Comparison of ENCODE assay signal across 20 mouse cellular contexts in the genomic region with DNA sequence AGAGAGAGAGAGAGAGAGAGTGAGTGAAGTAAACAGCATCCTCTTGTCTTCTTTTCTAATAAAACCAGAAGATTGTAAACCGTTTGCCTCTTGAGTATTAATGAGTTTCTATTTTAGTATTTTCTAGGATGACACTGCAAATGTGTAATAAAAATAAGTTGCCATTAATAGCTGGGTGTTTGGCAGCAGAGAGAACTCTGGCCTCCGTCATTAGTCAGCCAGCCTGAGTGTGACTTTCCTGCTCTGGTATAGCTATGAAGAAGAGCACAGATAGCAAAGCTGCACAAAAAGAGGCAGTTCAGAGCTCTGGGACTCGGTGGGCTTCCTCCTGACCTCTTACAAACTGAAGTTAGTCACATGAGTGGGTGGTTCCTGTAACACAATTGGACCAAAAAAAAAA. TPM values are rescaled to one million over a fixed set of nuclear protein-coding genes. Genes with fewer than 3 reads are reported as not detected.
DNase-seq lines count a peak whose midpoint lies in the region; ATAC-seq and TF ChIP-seq lines count a peak whose summit lies in the region.
"Had no signal": no experiment of that assay in that cellular context is flagged by ENCODE, and none has a peak within 500 bp of the region (broad histone marks: within the 10 kb centered on the region; RNA-seq: fewer than 3 reads in every experiment).

No protein-coding gene starts in this region.

- intact Hi-C loops in heart, adult 2 months (cut with DNase I) = no loop called here
- intact Hi-C loops in heart, postnatal 25 days (cut with DNase I) = no loop called here

- H3K36me3 ChIP-seq in heart, adult 2 months (ENCODE audit: control insufficient read depth, insufficient read depth, low read length) = peaks cover 4% of the 10 kb centered on the region
- H3K36me3 ChIP-seq in heart, embryonic 14.5 days (ENCODE audit: control insufficient read depth, insufficient read depth, low read length) = no peaks in the 10 kb centered on the region
- no peaks in the 10 kb centered on the region for H3K36me3 ChIP-seq in kidney, embryonic 16.5 days (ENCODE audit: insufficient read depth, low read length)
- H3K36me3 ChIP-seq: forebrain, embryonic 12.5 days; limb, embryonic 13.5 days had no signal

- no peaks in the 10 kb centered on the region for H3K9me3 ChIP-seq in heart, embryonic 14.5 days (ENCODE audit: control insufficient read depth, low read length)
- H3K9me3 ChIP-seq in kidney, embryonic 16.5 days (ENCODE audit: low read length) = no peaks in the 10 kb centered on the region
- H3K9me3 ChIP-seq: forebrain, embryonic 12.5 days; limb, embryonic 13.5 days had no signal

- H3K4me3 ChIP-seq in heart, adult 2 months = no peak overlapping the region
- H3K4me3 ChIP-seq in heart, embryonic 14.5 days (ENCODE audit: control insufficient read depth in 1 of 2, insufficient read depth in 1 of 2, low read depth in 1 of 2, low read length in 2 of 2) = no peak overlapping the region
- H3K4me3 ChIP-seq in kidney, embryonic 16.5 days (ENCODE audit: low read length) = no peak overlapping the region
- H3K4me3 ChIP-seq: forebrain, embryonic 12.5 days; limb, embryonic 13.5 days had no signal

- peak; percentile 36 for DNase-seq in cerebellum, adult 9-11 months
- DNase-seq in cerebellum, postnatal 10 days = no peak
- peak; percentile 29 to 42 for DNase-seq in heart, adult 2 months
- no peak for DNase-seq in heart, postnatal 25 days (ENCODE audit: low spot score)
- DNase-seq in spleen, postnatal 10 days (ENCODE audit: low spot score in 2 of 2) = no peak
- DNase-seq: adrenal gland, postnatal 14 days; B cell, adult 2 months; kidney, adult 11 months; kidney, postnatal 10 days; midbrain, embryonic 14.5 days; retina, postnatal 1 day; right cerebral cortex, postnatal 4 days; thymus, postnatal 36 days had no signal

- WGBS in heart, adult 2 months = 8% methylated on average over 3 of the region's 3 CpGs
- 15% methylated on average over 3 of the region's 3 CpGs for WGBS in heart, embryonic 14.5 days
- WGBS in kidney, embryonic 16.5 days = 63% methylated on average over 3 of the region's 3 CpGs

- H3K4me1 ChIP-seq in heart, adult 2 months (ENCODE audit: control insufficient read depth, insufficient read depth, low read length) = peaks cover 6% of the 10 kb centered on the region
- peaks cover 8 to 14% of the 10 kb centered on the region in 2 experiments for H3K4me1 ChIP-seq in heart, embryonic 14.5 days (ENCODE audit: control insufficient read depth in 2 of 2, insufficient read depth in 2 of 2, low read length in 2 of 2)
- no peaks in the 10 kb centered on the region for H3K4me1 ChIP-seq in kidney, embryonic 16.5 days (ENCODE audit: insufficient read depth, low read length)
- H3K4me1 ChIP-seq: limb, embryonic 13.5 days had no signal

- peaks cover 4% of the 10 kb centered on the region for H3K79me2 ChIP-seq in heart, adult 2 months (replicated peaks; ENCODE audit: control insufficient read depth, insufficient read depth, low read length)

- H3K9ac ChIP-seq in heart, adult 2 months (ENCODE audit: low read depth, low read length) = no peak overlapping the region
- no peak overlapping the region for H3K9ac ChIP-seq in heart, embryonic 14.5 days (ENCODE audit: low read length)
- H3K9ac ChIP-seq in kidney, embryonic 16.5 days (replicated peaks; ENCODE audit: low read length) = no peak overlapping the region
- H3K9ac ChIP-seq: forebrain, embryonic 12.5 days; limb, embryonic 13.5 days; liver, embryonic 14.5 days had no signal

- TF ChIP-seq EP300 in heart, adult 2 months (IDR thresholded peaks at IDR 0.05; ENCODE audit: insufficient read depth, low read depth, low read length) = no peak

- peak overlapping the region; percentile 81 for H3K27ac ChIP-seq in heart, adult 2 months
- peak overlapping the region; percentile 20; a peak in 2 of 4 replicates for H3K27ac ChIP-seq in heart, embryonic 14.5 days (replicated peaks in 1 of 2; ENCODE audit: control insufficient read depth in 1 of 2, insufficient read depth in 1 of 2, low read depth in 2 of 2, low read length in 2 of 2)
- H3K27ac ChIP-seq in kidney, embryonic 16.5 days (ENCODE audit: low read length) = no peak overlapping the region
- H3K27ac ChIP-seq: forebrain, embryonic 12.5 days; limb, embryonic 13.5 days; liver, embryonic 14.5 days had no signal

- H3K27me3 ChIP-seq in heart, adult 2 months (ENCODE audit: control insufficient read depth, insufficient read depth, low read length) = no peaks in the 10 kb centered on the region
- H3K27me3 ChIP-seq in heart, embryonic 14.5 days (ENCODE audit: control insufficient read depth, insufficient read depth, low read length) = no peaks in the 10 kb centered on the region
- H3K27me3 ChIP-seq in kidney, embryonic 16.5 days (ENCODE audit: insufficient read depth, low read length) = no peaks in the 10 kb centered on the region
- H3K27me3 ChIP-seq: forebrain, embryonic 12.5 days; limb, embryonic 13.5 days had no signal

- H3K4me2 ChIP-seq in heart, embryonic 14.5 days (ENCODE audit: low read length) = no peak overlapping the region
- H3K4me2 ChIP-seq in kidney, embryonic 16.5 days (replicated peaks; ENCODE audit: low read depth, low read length) = no peak overlapping the region
- H3K4me2 ChIP-seq: forebrain, embryonic 12.5 days; limb, embryonic 13.5 days had no signal

- TF ChIP-seq CTCF in heart, adult 2 months (IDR thresholded peaks at IDR 0.05) = no peak

- TF ChIP-seq POLR2A in heart, adult 2 months (IDR thresholded peaks at IDR 0.05; ENCODE audit: insufficient read depth, low read depth, low read length) = peak; percentile 39; the same call in 1 of the 2 replicates

- no peak for ATAC-seq in heart, embryonic 14.5 days (ENCODE audit: insufficient number of reproducible peaks, insufficient read depth, low FRiP score, low read depth)
- ATAC-seq in kidney, embryonic 16.5 days (ENCODE audit: low FRiP score, low TSS enrichment) = no peak
- ATAC-seq: hindbrain, postnatal 0 days; lung, postnatal 0 days had no signal

RNA-seq across cellular contexts. Expression of a gene that starts 27.3 kb away (rescaled TPM):
- total RNA-seq in heart, adult 2 months (2021) = 100 to 1,000 TPM; 241 to 256 TPM
- polyA plus RNA-seq in heart, adult 2 months (2012; rRNA removed) = 112 and 149 TPM in 2 replicates
- 100 to 1,000 TPM; 261 to 293 TPM for total RNA-seq in heart, postnatal 25 days (2021)
- 287 and 295 TPM in 2 replicates for polyA plus RNA-seq in heart, embryonic 14.5 days (2014; fragmentation: Nextera tagmentation; extraction: Ambion mirVana)
- 66.8 and 67.6 TPM in 2 replicates for polyA plus RNA-seq in kidney, embryonic 16.5 days (2015; fragmentation: Nextera tagmentation; extraction: Ambion mirVana)

Comparison
In these comparisons a context has a peak if more than half of its experiments do, and no peak if none do; other contexts are left out.
1. DNase-seq: peak in cerebellum, adult 9-11 months (single experiment) and heart, adult 2 months (2 of 2); none in cerebellum, postnatal 10 days (0 of 2), heart, postnatal 25 days (single experiment) and spleen, postnatal 10 days (0 of 2).